Comparison of ENCODE assay signal across 23 mouse cellular contexts in genomic region chr19:60981391-60981790, GRCm38 (mm10).
"Had no signal": no experiment of that assay in that cellular context is flagged by ENCODE, and none has a peak within 500 bp of the region (broad histone marks: within the 10 kb centered on the region; RNA-seq: fewer than 3 reads in every experiment).

No protein-coding gene starts in this region.

- H3K4me1 ChIP-seq: heart, embryonic 10.5 days; heart, embryonic 12.5 days; hindbrain, embryonic 10.5 days; hindbrain, embryonic 12.5 days; intestine, embryonic 15.5 days; kidney, embryonic 15.5 days; limb, embryonic 13.5 days; limb, embryonic 15.5 days; liver, embryonic 12.5 days had no signal

- DNase-seq: gastrocnemius, postnatal 14 days; gastrocnemius, postnatal 36 days; heart, postnatal 10 days; heart, postnatal 36 days; kidney, adult 11 months; kidney, adult 2 months; kidney, adult 9 months; kidney, postnatal 14 days; kidney, postnatal 36 days; left cerebral cortex, postnatal 4 days had no signal

- H3K36me3 ChIP-seq: heart, embryonic 10.5 days; heart, embryonic 12.5 days; hindbrain, embryonic 10.5 days; hindbrain, embryonic 12.5 days; intestine, embryonic 15.5 days; kidney, embryonic 15.5 days; limb, embryonic 13.5 days; limb, embryonic 15.5 days; liver, embryonic 12.5 days had no signal

- ATAC-seq: hindbrain, embryonic 16.5 days; inflammation-experienced regulatory T-cells, adult 6 months; intestine, embryonic 15.5 days; liver, embryonic 12.5 days had no signal

- H3K4me3 ChIP-seq: heart, embryonic 10.5 days; heart, embryonic 12.5 days; hindbrain, embryonic 10.5 days; hindbrain, embryonic 12.5 days; intestine, embryonic 15.5 days; kidney, embryonic 15.5 days; limb, embryonic 13.5 days; limb, embryonic 15.5 days; liver, embryonic 12.5 days had no signal

- H3K27ac ChIP-seq: heart, embryonic 10.5 days; hindbrain, embryonic 10.5 days; hindbrain, embryonic 12.5 days; hindbrain, embryonic 14.5 days; intestine, embryonic 15.5 days; kidney, embryonic 15.5 days; kidney, postnatal 0 days; limb, embryonic 13.5 days; limb, embryonic 15.5 days; liver, embryonic 12.5 days had no signal
